Mouse (Mus musculus): ENCODE measurements around the gene Ppme1. TPM values are rescaled to one million over a fixed set of nuclear protein-coding genes. Genes with fewer than 3 reads are reported as not detected.

Gene Ppme1
- polyA plus RNA-seq, 1 experiment = 23.6 TPM

GRCm38 (mm10) chr7:100356324-100356723, 15.8 kb downstream of the Ppme1 start:
- TF ChIP-seq POLR2A (IDR thresholded peaks at IDR 0.05; ENCODE audit: borderline replicate concordance, control insufficient read depth, low read depth, low read length) (no peak), CTCF (IDR thresholded peaks at IDR 0.05; ENCODE audit: control insufficient read depth, insufficient read depth, low read length) (no peak)
- Histone ChIP-seq H3K27ac (ENCODE audit: control insufficient read depth, insufficient read depth, low read depth, low read length, poor library complexity) (no peak overlapping the region), H3K4me3 (replicated peaks; ENCODE audit: control insufficient read depth, low read depth, low read length) (no peak overlapping the region), H3K4me1 (ENCODE audit: control insufficient read depth, insufficient read depth, low read length) (no peaks in the 10 kb centered on the region)
- WGBS = 88% methylated on average over 5 of the region's 5 CpGs

- WGBS = 94% methylated on average over 4 of the region's 4 CpGs
- H3K4me3 ChIP-seq (replicated peaks; ENCODE audit: control insufficient read depth, low read depth, low read length) = no peak overlapping the region
- H3K27ac ChIP-seq (ENCODE audit: control insufficient read depth, insufficient read depth, low read depth, low read length, poor library complexity) = no peak overlapping the region
- no peaks in the 10 kb centered on the region for H3K4me1 ChIP-seq (ENCODE audit: control insufficient read depth, insufficient read depth, low read length)
- TF ChIP-seq POLR2A (IDR thresholded peaks at IDR 0.05; ENCODE audit: borderline replicate concordance, control insufficient read depth, low read depth, low read length) (no peak), CTCF (IDR thresholded peaks at IDR 0.05; ENCODE audit: control insufficient read depth, insufficient read depth, low read length) (no peak)
These were observed 17.1 kb downstream of the Ppme1 start for GRCm38 (mm10) chr7:100354984-100355383.

- H3K4me3 ChIP-seq (replicated peaks; ENCODE audit: control insufficient read depth, low read depth, low read length) = no peak overlapping the region
- no peaks in the 10 kb centered on the region for H3K4me1 ChIP-seq (ENCODE audit: control insufficient read depth, insufficient read depth, low read length)
- no peak overlapping the region for H3K27ac ChIP-seq (ENCODE audit: control insufficient read depth, insufficient read depth, low read depth, low read length, poor library complexity)
- no peak for TF ChIP-seq CTCF (IDR thresholded peaks at IDR 0.05; ENCODE audit: control insufficient read depth, insufficient read depth, low read length)
- no peak for TF ChIP-seq POLR2A (IDR thresholded peaks at IDR 0.05; ENCODE audit: borderline replicate concordance, control insufficient read depth, low read depth, low read length)
- 96% methylated on average over 2 of the region's 2 CpGs for WGBS
These were observed 36.2 kb downstream of the Ppme1 start for GRCm38 (mm10) chr7:100335921-100336320.

GRCm38 (mm10) chr7:100331269-100331668, 40.8 kb downstream of the Ppme1 start:
- Histone ChIP-seq H3K4me1 (ENCODE audit: control insufficient read depth, insufficient read depth, low read length) (no peaks in the 10 kb centered on the region), H3K27ac (ENCODE audit: control insufficient read depth, insufficient read depth, low read depth, low read length, poor library complexity) (no peak overlapping the region), H3K4me3 (replicated peaks; ENCODE audit: control insufficient read depth, low read depth, low read length) (no peak overlapping the region)
- WGBS = 80% methylated on average over 3 of the region's 3 CpGs
- no peak for TF ChIP-seq POLR2A (IDR thresholded peaks at IDR 0.05; ENCODE audit: borderline replicate concordance, control insufficient read depth, low read depth, low read length)
- TF ChIP-seq CTCF (IDR thresholded peaks at IDR 0.05; ENCODE audit: control insufficient read depth, insufficient read depth, low read length) = no peak

- TF ChIP-seq POLR2A (IDR thresholded peaks at IDR 0.05; ENCODE audit: borderline replicate concordance, control insufficient read depth, low read depth, low read length) (no peak), CTCF (IDR thresholded peaks at IDR 0.05; ENCODE audit: control insufficient read depth, insufficient read depth, low read length) (no peak)
- Histone ChIP-seq H3K4me3 (replicated peaks; ENCODE audit: control insufficient read depth, low read depth, low read length) (no peak overlapping the region), H3K27ac (ENCODE audit: control insufficient read depth, insufficient read depth, low read depth, low read length, poor library complexity) (no peak overlapping the region), H3K4me1 (ENCODE audit: control insufficient read depth, insufficient read depth, low read length) (no peaks in the 10 kb centered on the region)
- 92% methylated on average over 4 of the region's 4 CpGs for WGBS
These were observed 43.5 kb downstream of the Ppme1 start for GRCm38 (mm10) chr7:100328636-100329035.

GRCm38 (mm10) chr7:100327514-100327913, 44.6 kb downstream of the Ppme1 start:
- Histone ChIP-seq H3K27ac (ENCODE audit: control insufficient read depth, insufficient read depth, low read depth, low read length, poor library complexity) (no peak overlapping the region), H3K4me3 (replicated peaks; ENCODE audit: control insufficient read depth, low read depth, low read length) (no peak overlapping the region), H3K4me1 (ENCODE audit: control insufficient read depth, insufficient read depth, low read length) (no peaks in the 10 kb centered on the region)
- WGBS = 81% methylated on average over 7 of the region's 7 CpGs
- no peak for TF ChIP-seq POLR2A (IDR thresholded peaks at IDR 0.05; ENCODE audit: borderline replicate concordance, control insufficient read depth, low read depth, low read length)
- TF ChIP-seq CTCF (IDR thresholded peaks at IDR 0.05; ENCODE audit: control insufficient read depth, insufficient read depth, low read length) = no peak

GRCm38 (mm10) chr7:100325482-100325881, 46.6 kb downstream of the Ppme1 start:
- 77% methylated on average over 6 of the region's 6 CpGs for WGBS
- TF ChIP-seq CTCF (IDR thresholded peaks at IDR 0.05; ENCODE audit: control insufficient read depth, insufficient read depth, low read length) (peak; percentile 59), POLR2A (IDR thresholded peaks at IDR 0.05; ENCODE audit: borderline replicate concordance, control insufficient read depth, low read depth, low read length) (no peak)
- H3K27ac ChIP-seq (ENCODE audit: control insufficient read depth, insufficient read depth, low read depth, low read length, poor library complexity) = no peak overlapping the region
- H3K4me3 ChIP-seq (replicated peaks; ENCODE audit: control insufficient read depth, low read depth, low read length) = no peak overlapping the region
- H3K4me1 ChIP-seq (ENCODE audit: control insufficient read depth, insufficient read depth, low read length) = no peaks in the 10 kb centered on the region

GRCm38 (mm10) chr7:100323721-100324120, 48.4 kb downstream of the Ppme1 start:
- 84% methylated on average over 3 of the region's 3 CpGs for WGBS
- Histone ChIP-seq H3K4me3 (replicated peaks; ENCODE audit: control insufficient read depth, low read depth, low read length) (no peak overlapping the region), H3K27ac (ENCODE audit: control insufficient read depth, insufficient read depth, low read depth, low read length, poor library complexity) (no peak overlapping the region), H3K4me1 (ENCODE audit: control insufficient read depth, insufficient read depth, low read length) (no peaks in the 10 kb centered on the region)
- TF ChIP-seq CTCF (IDR thresholded peaks at IDR 0.05; ENCODE audit: control insufficient read depth, insufficient read depth, low read length) = no peak
- no peak for TF ChIP-seq POLR2A (IDR thresholded peaks at IDR 0.05; ENCODE audit: borderline replicate concordance, control insufficient read depth, low read depth, low read length)

GRCm38 (mm10) chr7:100317534-100317933, 54.6 kb downstream of the Ppme1 start:
- no peak overlapping the region for H3K27ac ChIP-seq (ENCODE audit: control insufficient read depth, insufficient read depth, low read depth, low read length, poor library complexity)
- 78% methylated on average over 5 of the region's 5 CpGs for WGBS
- no peak for TF ChIP-seq CTCF (IDR thresholded peaks at IDR 0.05; ENCODE audit: control insufficient read depth, insufficient read depth, low read length)
- TF ChIP-seq POLR2A (IDR thresholded peaks at IDR 0.05; ENCODE audit: borderline replicate concordance, control insufficient read depth, low read depth, low read length) = no peak

More at GRCm38 (mm10) chr7:100317534-100317933, 54.6 kb downstream of the Ppme1 start:
- Histone ChIP-seq H3K4me3 (replicated peaks; ENCODE audit: control insufficient read depth, low read depth, low read length) (no peak overlapping the region), H3K4me1 (ENCODE audit: control insufficient read depth, insufficient read depth, low read length) (no peaks in the 10 kb centered on the region)

Data from bone marrow, adult 2 months (tissue).